Mouse (Mus musculus): ENCODE results near the gene Thra. TPM values are rescaled to one million over a fixed set of nuclear protein-coding genes. Genes with fewer than 3 reads are reported as not detected.

The Thra gene
- total and polyA plus RNA-seq, 3 experiments, result 22.0 to 50.9 TPM; not detected in 1

DNA sequence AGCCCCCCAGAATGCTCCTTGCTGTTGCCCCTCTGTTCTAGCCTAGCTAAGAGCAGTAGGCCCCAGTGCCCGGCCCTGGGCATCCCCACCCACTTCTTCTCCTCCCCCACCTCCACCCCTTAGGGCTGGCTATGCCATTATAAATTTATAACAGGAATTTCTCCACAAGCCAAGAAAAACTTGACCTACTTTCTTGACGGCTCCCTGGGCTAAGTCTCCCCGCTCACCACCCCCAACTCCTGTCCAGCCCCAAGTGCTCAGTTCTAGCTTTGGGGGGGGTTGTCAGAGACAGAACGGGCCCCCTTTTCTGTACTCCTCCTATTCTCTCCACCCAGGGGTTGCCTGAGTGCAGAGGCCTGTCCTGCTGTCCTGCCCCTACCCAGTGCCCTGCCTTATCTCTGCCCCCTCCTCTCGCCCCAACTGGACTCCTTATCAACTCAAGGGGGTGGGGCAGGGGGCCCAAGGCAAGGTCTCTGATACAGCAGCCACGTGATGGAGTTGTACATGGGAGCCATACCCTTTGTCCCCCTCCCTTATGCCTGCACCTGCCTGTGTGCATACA lies 10.9 kb downstream of the Thra start (continued):
- TF ChIP-seq RAD21 (IDR thresholded peaks at IDR 0.05; ENCODE audit: low read depth, low read length), result no peak
- peak; percentile 93 for TF ChIP-seq MXI1 (IDR thresholded peaks at IDR 0.05; ENCODE audit: low read depth, low read length)
- TF ChIP-seq HCFC1 (IDR thresholded peaks at IDR 0.05; ENCODE audit: low read depth, low read length), result peak; percentile 58

DNA sequence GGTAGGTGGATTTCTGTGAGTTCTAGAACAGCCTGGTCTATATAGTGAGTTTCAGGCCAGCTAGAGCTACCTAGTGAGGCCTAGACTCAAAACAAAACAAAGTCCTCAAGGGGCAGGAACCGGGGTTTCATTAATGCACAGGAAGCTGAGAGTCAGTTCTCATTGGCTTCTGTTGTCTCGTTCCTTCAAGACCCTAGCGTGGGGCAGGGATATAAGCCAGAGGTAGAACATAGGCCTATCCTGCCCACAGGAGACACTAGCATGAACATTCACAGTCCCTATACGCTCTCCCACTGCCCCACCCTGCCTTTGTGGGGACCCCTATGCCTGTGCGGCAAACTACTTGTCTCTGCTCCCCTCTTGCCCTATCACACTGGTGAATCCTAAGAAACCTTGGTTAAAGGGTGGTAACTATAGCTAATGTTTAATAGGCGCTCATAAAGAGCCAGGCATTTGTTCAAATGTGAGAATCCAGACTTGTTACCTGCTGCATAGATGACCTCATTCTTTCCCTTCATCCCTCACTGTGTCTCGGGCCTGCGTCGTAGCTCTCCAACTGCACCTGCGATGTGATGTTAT lies 12.2 kb downstream of the Thra start:
- peak overlapping the region; percentile 51 for H3K9ac ChIP-seq (ENCODE audit: control insufficient read depth, low read depth, low read length, poor library complexity, severe bottlenecking)
- H3K27ac ChIP-seq (ENCODE audit: control insufficient read depth, low read depth, low read length), result peak overlapping the region; percentile 58
- H3K36me3 ChIP-seq (ENCODE audit: control insufficient read depth in 1 of 2, insufficient read depth in 2 of 2, low read length in 2 of 2), result peaks cover 0 to 56% of the 10 kb centered on the region in 2 experiments; a peak in 3 of 4 replicates

DNA sequence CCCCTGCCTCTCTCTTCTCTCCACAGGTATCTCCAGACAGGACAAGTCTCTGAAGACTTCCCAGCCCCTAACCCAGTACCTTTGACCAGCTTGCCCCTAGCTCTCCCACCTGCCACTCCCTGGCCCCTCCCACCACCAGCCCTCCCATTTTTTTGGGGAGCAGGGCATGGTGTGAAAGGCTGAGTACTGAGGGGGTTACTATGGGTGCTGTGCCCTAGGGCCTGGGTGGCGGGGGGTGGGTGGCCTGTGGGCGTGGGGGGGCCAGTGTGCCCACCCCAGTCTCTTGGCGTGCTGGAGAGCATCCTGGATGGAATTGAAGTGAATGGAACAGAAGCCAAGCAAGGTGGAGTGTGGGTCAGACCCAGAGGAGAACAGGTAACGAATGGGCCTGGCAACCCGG lies 12.8 kb downstream of the Thra start:
- Histone ChIP-seq H3K27me3 (ENCODE audit: control insufficient read depth in 1 of 2, insufficient read depth in 2 of 2, low read length in 2 of 2) (no peaks in the 10 kb centered on the region), H3K27ac (ENCODE audit: control insufficient read depth, low read depth, low read length) (no peak overlapping the region), H3K9ac (ENCODE audit: control insufficient read depth, low read depth, low read length, poor library complexity, severe bottlenecking) (no peak overlapping the region), H3K36me3 (ENCODE audit: control insufficient read depth in 1 of 2, insufficient read depth in 2 of 2, low read length in 2 of 2) (peaks cover 0 to 50% of the 10 kb centered on the region in 2 experiments; a peak in 3 of 4 replicates), H3K4me1 (ENCODE audit: control insufficient read depth in 1 of 2, insufficient read depth in 2 of 2, low read length in 2 of 2) (peaks cover 53 to 62% of the 10 kb centered on the region in 2 experiments), H3K79me2 (ENCODE audit: control insufficient read depth, insufficient read depth, low read length, poor library complexity) (peaks cover 6% of the 10 kb centered on the region), H3K4me3 (ENCODE audit: control insufficient read depth in 1 of 2, insufficient read depth in 1 of 2, low read depth in 2 of 2, low read length in 2 of 2) (no peak overlapping the region), H3K9me3 (replicated peaks; ENCODE audit: insufficient read depth, low read length) (no peaks in the 10 kb centered on the region)
- no peak for DNase-seq (ENCODE audit: low read depth, low spot score)
- TF ChIP-seq GABPA (IDR thresholded peaks at IDR 0.05; ENCODE audit: low read depth, low read length), result no peak

More for the DNA sequence above, 12.2 kb downstream of the Thra start:
- TF ChIP-seq ZC3H11A (IDR thresholded peaks at IDR 0.05; ENCODE audit: low read depth, low read length) (no peak), BHLHE40 (IDR thresholded peaks at IDR 0.05; ENCODE audit: borderline replicate concordance, low read depth, low read length) (no peak), HCFC1 (IDR thresholded peaks at IDR 0.05; ENCODE audit: low read depth, low read length) (no peak), USF2 (IDR thresholded peaks at IDR 0.05; ENCODE audit: borderline replicate concordance in 1 of 2, insufficient read depth in 1 of 2, low read depth in 1 of 2, low read length in 2 of 2) (no peak), ZMIZ1 (IDR thresholded peaks at IDR 0.05; ENCODE audit: low read depth, low read length) (no peak), NELFE (IDR thresholded peaks at IDR 0.05; ENCODE audit: low read depth, low read length) (no peak), CHD1 (IDR thresholded peaks at IDR 0.05; ENCODE audit: low read depth, low read length) (no peak), TBP (IDR thresholded peaks at IDR 0.05; ENCODE audit: low read depth, low read length) (no peak), POLR2A (IDR thresholded peaks at IDR 0.05; ENCODE audit: control insufficient read depth in 1 of 2, insufficient read depth in 1 of 2, low read depth in 1 of 2, low read length in 2 of 2, poor library complexity in 1 of 2) (no peak), CTCF (IDR thresholded peaks at IDR 0.05 in 2 of 3, conservative IDR thresholded peaks at IDR 0.05 in 1 of 3; ENCODE audit: control insufficient read depth in 1 of 3, insufficient read depth in 1 of 3, low read depth in 2 of 3, low read length in 3 of 3, poor library complexity in 1 of 3, severe bottlenecking in 1 of 3) (no peak), GATA1 (IDR thresholded peaks at IDR 0.05; ENCODE audit: low read depth, low read length) (no peak), MEF2A (IDR thresholded peaks at IDR 0.05; ENCODE audit: extremely low read depth, insufficient replicate concordance, low read depth, low read length, poor library complexity, severe bottlenecking) (no peak), RCOR1 (IDR thresholded peaks at IDR 0.05; ENCODE audit: low read depth, low read length) (no peak), RAD21 (IDR thresholded peaks at IDR 0.05; ENCODE audit: low read depth, low read length) (no peak), ELF1 (IDR thresholded peaks at IDR 0.05; ENCODE audit: low read depth, low read length) (no peak), MYB (IDR thresholded peaks at IDR 0.05; ENCODE audit: low read depth, low read length) (no peak), MAX (IDR thresholded peaks at IDR 0.05; ENCODE audit: low read length) (no peak)
- H3K27me3 ChIP-seq (ENCODE audit: control insufficient read depth in 1 of 2, insufficient read depth in 2 of 2, low read length in 2 of 2), result no peaks in the 10 kb centered on the region
- peaks cover 59 to 69% of the 10 kb centered on the region in 2 experiments for H3K4me1 ChIP-seq (ENCODE audit: control insufficient read depth in 1 of 2, insufficient read depth in 2 of 2, low read length in 2 of 2)
- no peaks in the 10 kb centered on the region for H3K9me3 ChIP-seq (replicated peaks; ENCODE audit: insufficient read depth, low read length)
- DNase-seq (ENCODE audit: low read depth, low spot score), result no peak
- H3K79me2 ChIP-seq (ENCODE audit: control insufficient read depth, insufficient read depth, low read length, poor library complexity), result peaks cover 6% of the 10 kb centered on the region
- H3K4me3 ChIP-seq (ENCODE audit: control insufficient read depth in 1 of 2, insufficient read depth in 1 of 2, low read depth in 2 of 2, low read length in 2 of 2), result no peak overlapping the region

All from MEL (cell line).